Mouse (Mus musculus): ENCODE results near the gene Ppard. TPM values are rescaled to one million over a fixed set of nuclear protein-coding genes. Genes with fewer than 3 reads are reported as not detected.
A peak's percentile ranks its signal among the peaks of the same experiment; 100 is the strongest.

Ppard gene
- polyA plus RNA-seq, 1 experiment from 2014 or later = 2.8 TPM

GRCm38 (mm10) chr17:28341091-28341490 lies 108.6 kb downstream of the Ppard start:
- TF ChIP-seq CTCF (IDR thresholded peaks at IDR 0.05; ENCODE audit: low read depth) = no peak
- Histone ChIP-seq H3K36me3 (ENCODE audit: insufficient read depth) (peaks cover 37% of the 10 kb centered on the region), H3K9ac (peak overlapping the region; percentile 47), H3K4me2 (peak overlapping the region; percentile 57), H3K9me3 (ENCODE audit: low read depth, low read length) (no peaks in the 10 kb centered on the region), H3K4me1 (ENCODE audit: insufficient read depth) (peaks cover 38% of the 10 kb centered on the region), H3K4me3 (ENCODE audit: low read depth, low read length) (peak overlapping the region; percentile 26), H3K27me3 (ENCODE audit: insufficient read depth, low read length) (no peaks in the 10 kb centered on the region), H3K27ac (ENCODE audit: low read depth) (peak overlapping the region; percentile 87)
- WGBS = 4% methylated on average over 26 of the region's 26 CpGs
- peak; percentile 81 for ATAC-seq (ENCODE audit: insufficient read depth)
- peak; percentile 96 for DNase-seq

DNA sequence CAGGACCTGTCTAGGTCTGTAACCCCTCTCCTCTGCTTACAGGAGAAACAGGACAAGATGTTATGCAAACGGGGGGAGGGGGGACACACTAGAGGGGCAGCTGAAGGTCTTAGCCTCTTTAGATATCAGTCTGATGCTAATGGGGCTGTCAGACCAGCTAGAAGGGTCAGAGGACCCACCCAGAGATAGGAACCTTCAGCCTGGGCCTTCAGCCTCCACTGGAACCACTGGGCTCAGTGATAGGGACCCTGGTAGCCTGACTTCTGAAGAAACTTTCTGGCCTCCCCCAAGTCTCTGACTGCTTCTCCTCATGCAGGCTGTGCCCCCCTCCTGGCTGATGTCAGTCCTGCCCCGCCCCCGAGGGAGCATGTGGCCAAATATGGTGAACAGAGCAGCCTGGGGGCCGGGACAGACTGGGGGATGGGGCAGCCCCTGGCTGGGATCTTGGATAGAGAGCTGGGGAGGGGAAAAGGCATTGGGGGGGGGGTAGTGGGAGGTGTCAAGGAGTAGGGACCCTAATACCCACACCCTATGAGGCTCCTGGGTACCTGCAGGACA lies 111.6 kb downstream of the Ppard start:
- 12% methylated on average over 4 of the region's 4 CpGs for WGBS
- Histone ChIP-seq H3K9ac (peak overlapping the region; percentile 34), H3K27me3 (ENCODE audit: insufficient read depth, low read length) (no peaks in the 10 kb centered on the region), H3K4me2 (peak overlapping the region; percentile 56), H3K36me3 (ENCODE audit: insufficient read depth) (peaks cover 15% of the 10 kb centered on the region), H3K9me3 (ENCODE audit: low read depth, low read length) (no peaks in the 10 kb centered on the region), H3K4me3 (ENCODE audit: low read depth, low read length) (no peak overlapping the region), H3K4me1 (ENCODE audit: insufficient read depth) (peaks cover 65% of the 10 kb centered on the region), H3K27ac (ENCODE audit: low read depth) (peak overlapping the region; percentile 92)
- no peak for ATAC-seq (ENCODE audit: insufficient read depth)
- TF ChIP-seq CTCF (IDR thresholded peaks at IDR 0.05; ENCODE audit: low read depth) = no peak
- DNase-seq = peak; percentile 73

- ATAC-seq (ENCODE audit: insufficient read depth) (no peak), DNase-seq (no peak)
- Histone ChIP-seq H3K27me3 (ENCODE audit: insufficient read depth, low read length) (no peaks in the 10 kb centered on the region), H3K4me1 (ENCODE audit: insufficient read depth) (peaks cover 66% of the 10 kb centered on the region), H3K4me2 (peak overlapping the region; percentile 56), H3K9ac (no peak overlapping the region), H3K27ac (ENCODE audit: low read depth) (peak overlapping the region; percentile 92), H3K4me3 (ENCODE audit: low read depth, low read length) (no peak overlapping the region), H3K9me3 (ENCODE audit: low read depth, low read length) (no peaks in the 10 kb centered on the region), H3K36me3 (ENCODE audit: insufficient read depth) (peaks cover 11% of the 10 kb centered on the region)
- no peak for TF ChIP-seq CTCF (IDR thresholded peaks at IDR 0.05; ENCODE audit: low read depth)
- 40% methylated on average over 3 of the region's 3 CpGs for WGBS
These were observed 112.2 kb downstream of the Ppard start for GRCm38 (mm10) chr17:28344670-28345069.

GRCm38 (mm10) chr17:28345271-28345721 lies 112.8 kb downstream of the Ppard start:
- Histone ChIP-seq H3K27ac (ENCODE audit: low read depth) (peak overlapping the region; percentile 92), H3K36me3 (ENCODE audit: insufficient read depth) (peaks cover 5% of the 10 kb centered on the region; the same call in 1 of the 2 replicates), H3K9ac (peak overlapping the region; percentile 13), H3K4me1 (ENCODE audit: insufficient read depth) (peaks cover 66% of the 10 kb centered on the region), H3K4me2 (peak overlapping the region; percentile 56), H3K9me3 (ENCODE audit: low read depth, low read length) (no peaks in the 10 kb centered on the region), H3K4me3 (ENCODE audit: low read depth, low read length) (peak overlapping the region; percentile 21), H3K27me3 (ENCODE audit: insufficient read depth, low read length) (no peaks in the 10 kb centered on the region)
- no peak for TF ChIP-seq CTCF (IDR thresholded peaks at IDR 0.05; ENCODE audit: low read depth)
- peak; percentile 76 for DNase-seq
- WGBS = 0% methylated on average over 7 of the region's 8 CpGs
- peak; percentile 14; the same call in 1 of the 2 replicates for ATAC-seq (ENCODE audit: insufficient read depth)

DNA sequence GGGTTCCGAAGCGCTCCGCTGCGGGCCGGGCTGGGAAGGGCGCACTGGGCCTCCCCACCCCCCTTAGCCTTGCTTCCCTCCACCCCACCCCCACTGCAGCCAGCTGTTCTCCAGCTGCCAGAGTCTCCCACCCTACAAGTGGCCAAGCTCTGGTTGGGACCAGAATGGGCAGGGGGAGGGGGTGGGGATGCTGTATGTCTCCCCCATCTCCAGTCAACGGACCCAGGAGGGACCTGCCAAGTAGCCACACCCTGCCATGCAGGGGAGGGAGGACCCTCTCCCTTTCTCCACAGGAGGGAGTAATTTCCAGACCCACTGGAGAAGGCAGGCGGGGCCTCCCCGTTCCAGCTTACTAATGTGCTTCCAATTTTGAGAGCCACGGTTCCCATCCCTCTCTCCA lies 113.4 kb downstream of the Ppard start:
- ATAC-seq (ENCODE audit: insufficient read depth) = peak; percentile 14
- WGBS = 5% methylated on average over 10 of the region's 10 CpGs
- Histone ChIP-seq H3K9ac (peak overlapping the region; percentile 13), H3K4me2 (peak overlapping the region; percentile 56), H3K4me1 (ENCODE audit: insufficient read depth) (peaks cover 62% of the 10 kb centered on the region), H3K27me3 (ENCODE audit: insufficient read depth, low read length) (no peaks in the 10 kb centered on the region), H3K36me3 (ENCODE audit: insufficient read depth) (no peaks in the 10 kb centered on the region), H3K9me3 (ENCODE audit: low read depth, low read length) (no peaks in the 10 kb centered on the region), H3K27ac (ENCODE audit: low read depth) (peak overlapping the region; percentile 92), H3K4me3 (ENCODE audit: low read depth, low read length) (peak overlapping the region; percentile 21)
- peak; percentile 57 for TF ChIP-seq CTCF (IDR thresholded peaks at IDR 0.05; ENCODE audit: low read depth)
- DNase-seq = peak; percentile 73

- Histone ChIP-seq H3K9ac (no peak overlapping the region), H3K9me3 (ENCODE audit: low read depth, low read length) (no peaks in the 10 kb centered on the region), H3K4me1 (ENCODE audit: insufficient read depth) (peaks cover 65% of the 10 kb centered on the region), H3K4me2 (peak overlapping the region; percentile 94), H3K27ac (ENCODE audit: low read depth) (0 out of 2 replicates have a peak overlapping the region, but pooled peaks have one; percentile 12), H3K4me3 (ENCODE audit: low read depth, low read length) (no peak overlapping the region), H3K27me3 (ENCODE audit: insufficient read depth, low read length) (no peaks in the 10 kb centered on the region), H3K36me3 (ENCODE audit: insufficient read depth) (no peaks in the 10 kb centered on the region)
- WGBS = 61% methylated on average over 10 of the region's 10 CpGs
- ATAC-seq (ENCODE audit: insufficient read depth) (no peak), DNase-seq (peak; percentile 32)
- TF ChIP-seq CTCF (IDR thresholded peaks at IDR 0.05; ENCODE audit: low read depth) = no peak
These were observed 114.8 kb downstream of the Ppard start for GRCm38 (mm10) chr17:28347327-28347726.

GRCm38 (mm10) chr17:28348211-28348610 lies 115.7 kb downstream of the Ppard start:
- ATAC-seq (ENCODE audit: insufficient read depth) = no peak

More at GRCm38 (mm10) chr17:28348211-28348610, 115.7 kb downstream of the Ppard start:
- no peaks in the 10 kb centered on the region for H3K36me3 ChIP-seq (ENCODE audit: insufficient read depth)
- H3K9me3 ChIP-seq (ENCODE audit: low read depth, low read length) = no peaks in the 10 kb centered on the region
- H3K9ac ChIP-seq = peak overlapping the region; percentile 88
- H3K4me3 ChIP-seq (ENCODE audit: low read depth, low read length) = peak overlapping the region; percentile 77
- H3K27me3 ChIP-seq (ENCODE audit: insufficient read depth, low read length) = no peaks in the 10 kb centered on the region
- TF ChIP-seq CTCF (IDR thresholded peaks at IDR 0.05; ENCODE audit: low read depth) = no peak
- H3K4me2 ChIP-seq = peak overlapping the region; percentile 94
- whole genome bisulfite sequencing = 32% methylated on average over 6 of the region's 6 CpGs
- peaks cover 65% of the 10 kb centered on the region for H3K4me1 ChIP-seq (ENCODE audit: insufficient read depth)
- peak; percentile 42 for DNase-seq
- H3K27ac ChIP-seq (ENCODE audit: low read depth) = peak overlapping the region; percentile 99; the same call in 1 of the 2 replicates

All from lung, embryonic 14.5 days (tissue).